Mouse (Mus musculus) gastrocnemius, adult 2 months (tissue): ENCODE results near the gene Blm. TPM values are rescaled to one million over a fixed set of nuclear protein-coding genes. Genes with fewer than 3 reads are reported as not detected.

ENCODE experiments used
- DNase-seq: peaks from one replicate; pipeline ENCODE4 v3.0.0; 2022
- H3K27ac ChIP-seq: fragments of 200-600 bp; 2 replicates; pipeline ENCODE4 v1.8.1; 2022; ENCODE audit warnings: mild to moderate bottlenecking
- H3K4me3 ChIP-seq: fragments of 200-600 bp; 2 replicates; pipeline ENCODE4 v1.8.1; 2022; ENCODE audit warnings: mild to moderate bottlenecking, moderate library complexity
- CTCF ChIP-seq: fragments of 200-600 bp; IDR thresholded peaks from 2 replicates; pipeline ENCODE4 v1.8.1; 2022; ENCODE audit warnings: antibody characterized with exemption, mild to moderate bottlenecking, moderate library complexity
- intact Hi-C: fragments of 180-260 bp; cut with DNase I; formaldehyde crosslinking; loops from one replicate; pipeline ENCODE4 v1.15.1; 2025
- total RNA-seq, 2 experiments: library from RNA; stranded (reverse); gene quantifications; 2 replicates each; pipeline ENCODE4 v1.2.3; 2021

Blm gene
- total RNA-seq, 2 experiments from 2014 or later: 1.0 TPM

- Histone ChIP-seq H3K4me3 (no peak overlapping the region), H3K27ac (peak overlapping the region; percentile 40)
- intact Hi-C loops: no loop called here
- TF ChIP-seq CTCF: no peak
- DNase-seq: no peak
These were observed 66.1 kb downstream of the Blm start for GRCm38 (mm10) chr7:80468851-80469250.

GRCm38 (mm10) chr7:80467334-80467733 lies 67.6 kb downstream of the Blm start:
- TF ChIP-seq CTCF: no peak
- Histone ChIP-seq H3K4me3 (no peak overlapping the region), H3K27ac (no peak overlapping the region)
- DNase-seq: no peak
- intact Hi-C loops: no loop called here

- no peak for TF ChIP-seq CTCF
- no peak overlapping the region for H3K4me3 ChIP-seq
- no peak overlapping the region for H3K27ac ChIP-seq
- intact Hi-C loops: no loop called here
- DNase-seq: no peak
These were observed 70.1 kb downstream of the Blm start for GRCm38 (mm10) chr7:80464831-80465230.

GRCm38 (mm10) chr7:80461891-80462290 lies 73.0 kb downstream of the Blm start:
- TF ChIP-seq CTCF: no peak
- intact Hi-C loops: no loop called here
- H3K4me3 ChIP-seq: no peak overlapping the region
- DNase-seq: no peak
- H3K27ac ChIP-seq: no peak overlapping the region

- no peak for DNase-seq
- Histone ChIP-seq H3K27ac (no peak overlapping the region), H3K4me3 (no peak overlapping the region)
- no peak for TF ChIP-seq CTCF
- intact Hi-C loops: no loop called here
These were observed 74.0 kb downstream of the Blm start for GRCm38 (mm10) chr7:80460892-80461291.

- H3K4me3 ChIP-seq: no peak overlapping the region
- no peak overlapping the region for H3K27ac ChIP-seq
- no peak for TF ChIP-seq CTCF
- DNase-seq: no peak
- intact Hi-C loops: no loop called here
These were observed 74.7 kb downstream of the Blm start for GRCm38 (mm10) chr7:80460199-80460598.

GRCm38 (mm10) chr7:80457831-80458343 lies 77.0 kb downstream of the Blm start:
- H3K27ac ChIP-seq: peak overlapping the region; percentile 72

GRCm38 (mm10) chr7:80457241-80457640 lies 77.7 kb downstream of the Blm start:
- Histone ChIP-seq H3K4me3 (peak overlapping the region; percentile 40), H3K27ac (peak overlapping the region; percentile 72)
- DNase-seq: peak; percentile 81
- TF ChIP-seq CTCF: no peak
- intact Hi-C loops: loop anchor here (5.0 kb wide), 1 partner anchor 50 kb away; the partner anchor contains the start of gene Furin

More at GRCm38 (mm10) chr7:80457831-80458343, 77.0 kb downstream of the Blm start:
- no peak for DNase-seq
- H3K4me3 ChIP-seq: peak overlapping the region; percentile 40; the same call in 1 of the 2 replicates
- intact Hi-C loops: loop anchor here (5.0 kb wide), 1 partner anchor 51 kb away; the partner anchor contains the start of gene Furin
- TF ChIP-seq CTCF: no peak

GRCm38 (mm10) chr7:80456327-80456726 lies 78.6 kb downstream of the Blm start:
- H3K4me3 ChIP-seq: no peak overlapping the region
- no peak for TF ChIP-seq CTCF
- intact Hi-C loops: loop anchor here (5.0 kb wide), 1 partner anchor 49 kb away; the partner anchor contains the start of gene Furin
- peak overlapping the region; percentile 72 for H3K27ac ChIP-seq
- DNase-seq: no peak

- Histone ChIP-seq H3K27ac (peak overlapping the region; percentile 72), H3K4me3 (no peak overlapping the region)
- DNase-seq: no peak
- TF ChIP-seq CTCF: no peak
- intact Hi-C loops: loop anchor here (5.0 kb wide), 1 partner anchor 48 kb away; the partner anchor contains the start of gene Furin
These were observed 79.3 kb downstream of the Blm start for GRCm38 (mm10) chr7:80455505-80456160.

- DNase-seq: peak; percentile 46
- intact Hi-C loops: loop anchor here (5.0 kb wide), 1 partner anchor 47 kb away; the partner anchor contains the start of gene Furin
- H3K27ac ChIP-seq: no peak overlapping the region
- no peak overlapping the region for H3K4me3 ChIP-seq
- TF ChIP-seq CTCF: no peak
These were observed 80.1 kb downstream of the Blm start for GRCm38 (mm10) chr7:80454786-80455185.

- H3K4me3 ChIP-seq: no peak overlapping the region
- no peak for DNase-seq
- no peak overlapping the region for H3K27ac ChIP-seq
- TF ChIP-seq CTCF: no peak
- intact Hi-C loops: no loop called here
These were observed 80.9 kb downstream of the Blm start for GRCm38 (mm10) chr7:80453997-80454396.

- TF ChIP-seq CTCF: no peak
- DNase-seq: no peak
- intact Hi-C loops: no loop called here
- Histone ChIP-seq H3K4me3 (no peak overlapping the region), H3K27ac (no peak overlapping the region)
These were observed 81.8 kb downstream of the Blm start for GRCm38 (mm10) chr7:80453121-80453520.

- no peak overlapping the region for H3K27ac ChIP-seq
- DNase-seq: no peak
- TF ChIP-seq CTCF: no peak
- intact Hi-C loops: no loop called here
- H3K4me3 ChIP-seq: no peak overlapping the region
These were observed 82.7 kb downstream of the Blm start for GRCm38 (mm10) chr7:80452241-80452640.
